Mouse (Mus musculus): ENCODE results near the gene Tns1.

The Tns1 gene

GRCm38 (mm10) chr1:74091611-74092224 lies 32.5 kb downstream of the Tns1 start:
- DNase-seq (ENCODE audit: low read depth, low spot score) = peak; percentile 86

DNA sequence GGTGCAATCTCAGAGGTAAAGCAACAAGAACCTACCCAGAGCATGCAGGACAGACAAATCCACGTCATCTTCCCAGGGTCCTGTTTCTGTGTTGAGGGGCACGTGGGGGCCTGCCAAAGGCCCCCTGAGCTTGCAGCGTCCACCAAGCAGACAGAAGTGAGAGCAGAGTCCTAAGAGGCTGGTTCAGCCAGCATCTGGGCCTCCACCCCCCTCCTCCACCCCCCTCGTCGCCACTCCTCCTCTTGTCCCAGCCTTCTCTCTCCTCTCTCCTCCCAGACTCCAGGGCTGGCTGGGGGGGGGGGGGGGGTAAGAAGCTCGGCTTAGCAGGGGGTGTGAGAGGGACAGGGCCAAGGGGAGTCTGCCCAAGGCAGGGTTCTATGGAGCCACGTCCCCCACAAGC lies 33.1 kb downstream of the Tns1 start:
- peak; percentile 40 for DNase-seq (ENCODE audit: low read depth, low spot score)

GRCm38 (mm10) chr1:74090329-74090728 lies 33.9 kb downstream of the Tns1 start:
- no peak for DNase-seq (ENCODE audit: low read depth, low spot score)

DNA sequence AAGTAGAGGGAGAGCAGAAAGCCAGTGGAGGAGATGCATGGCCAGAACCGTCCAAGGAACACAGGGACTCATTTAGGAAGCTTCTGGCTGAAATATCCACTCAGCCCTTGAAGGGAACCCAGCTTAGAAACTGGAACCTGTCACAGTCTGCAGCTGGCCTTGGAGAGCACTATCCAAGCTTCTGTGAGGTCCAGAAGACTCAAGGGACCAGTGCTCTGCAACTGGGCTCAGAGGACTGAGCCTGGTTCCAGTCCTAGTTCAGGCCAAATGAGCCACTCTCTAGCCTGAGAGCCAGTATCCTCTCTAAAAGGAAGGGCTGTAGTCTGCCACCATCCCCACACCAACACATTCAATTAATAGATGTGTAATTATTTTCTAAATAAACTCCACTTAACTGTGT lies 35.7 kb downstream of the Tns1 start:
- DNase-seq (ENCODE audit: low read depth, low spot score) = no peak

DNA sequence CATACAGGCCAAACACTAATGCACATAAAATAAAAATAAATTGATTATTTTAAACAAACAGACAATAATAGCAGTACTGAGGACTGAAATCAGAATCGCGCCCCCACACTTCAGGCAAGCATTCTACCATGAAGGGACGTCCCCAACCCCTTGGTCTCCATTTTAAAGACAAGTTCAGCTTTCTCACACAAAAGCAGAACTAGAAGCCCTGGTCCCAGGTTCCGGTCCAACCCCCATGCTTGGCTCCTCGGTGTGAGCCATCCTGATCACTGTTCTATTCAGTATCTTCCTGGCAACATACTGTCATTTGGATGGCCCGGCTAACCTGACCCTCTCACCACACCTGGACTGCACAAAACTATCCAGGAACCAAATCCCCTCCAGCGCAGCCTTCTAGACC lies 38.7 kb downstream of the Tns1 start:
- no peak for DNase-seq (ENCODE audit: low read depth, low spot score)

- DNase-seq (ENCODE audit: low read depth, low spot score) = no peak
These were observed 39.5 kb downstream of the Tns1 start for GRCm38 (mm10) chr1:74084752-74085151.

DNA sequence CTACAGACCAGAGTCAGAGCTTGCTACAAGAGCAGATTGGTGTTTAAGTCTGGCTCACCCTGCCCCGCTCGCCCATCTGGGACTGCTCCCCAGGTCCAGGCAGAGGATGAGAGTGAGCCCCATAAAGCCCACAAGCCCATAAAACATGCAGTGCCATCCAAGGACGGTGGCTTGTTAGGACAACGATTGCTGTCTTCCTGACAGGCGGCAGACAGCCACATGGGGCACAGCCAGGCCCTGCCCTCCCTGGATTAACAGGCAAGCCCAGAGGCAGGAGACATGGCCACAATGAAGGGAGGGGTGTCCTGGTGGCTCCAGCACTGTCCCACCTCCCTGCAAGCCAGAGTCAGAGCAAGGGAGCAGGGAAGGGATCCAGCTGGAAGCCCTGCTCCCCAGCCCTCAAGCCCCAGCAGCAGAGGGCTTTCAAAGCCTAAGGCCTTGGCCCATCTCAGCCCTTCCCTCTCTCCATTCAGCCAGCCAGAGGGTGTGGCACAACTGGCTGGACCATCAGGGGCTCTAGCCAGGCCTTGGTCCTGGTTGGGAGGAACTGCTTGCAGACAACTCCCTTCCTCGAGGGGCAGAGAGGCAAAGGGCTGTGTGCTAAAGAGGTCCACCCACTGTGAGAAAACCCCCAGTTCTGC lies 40.1 kb downstream of the Tns1 start:
- no peak for DNase-seq (ENCODE audit: low read depth, low spot score)

- peak; percentile 74 for DNase-seq (ENCODE audit: low read depth, low spot score)
These were observed 41.3 kb downstream of the Tns1 start for GRCm38 (mm10) chr1:74082841-74083463.

DNA sequence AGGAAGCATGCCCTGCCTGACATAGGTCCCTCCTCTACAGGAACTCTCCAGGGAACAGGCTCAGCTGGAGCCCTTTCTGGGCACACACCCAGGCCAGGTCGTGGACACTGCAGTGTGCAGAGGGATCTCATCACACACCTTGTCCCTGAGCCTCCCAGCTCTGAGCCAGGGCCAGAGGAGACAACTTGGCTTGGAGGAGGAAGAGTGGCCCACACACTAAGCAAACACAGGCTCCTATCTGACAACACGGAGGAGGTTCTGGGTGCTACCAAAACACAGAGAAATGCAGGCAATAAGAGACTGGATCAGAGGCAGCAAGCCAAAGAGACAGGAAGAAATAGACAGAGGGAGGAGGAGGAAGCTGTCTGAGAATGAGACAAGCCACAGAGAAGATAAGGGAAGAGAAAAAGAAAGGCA lies 42.7 kb downstream of the Tns1 start:
- no peak for DNase-seq (ENCODE audit: low read depth, low spot score)

GRCm38 (mm10) chr1:74077353-74077752 lies 46.9 kb downstream of the Tns1 start:
- DNase-seq (ENCODE audit: low read depth, low spot score) = peak; percentile 86

- DNase-seq (ENCODE audit: low read depth, low spot score) = no peak
These were observed 48.0 kb downstream of the Tns1 start for GRCm38 (mm10) chr1:74076230-74076629.

DNA sequence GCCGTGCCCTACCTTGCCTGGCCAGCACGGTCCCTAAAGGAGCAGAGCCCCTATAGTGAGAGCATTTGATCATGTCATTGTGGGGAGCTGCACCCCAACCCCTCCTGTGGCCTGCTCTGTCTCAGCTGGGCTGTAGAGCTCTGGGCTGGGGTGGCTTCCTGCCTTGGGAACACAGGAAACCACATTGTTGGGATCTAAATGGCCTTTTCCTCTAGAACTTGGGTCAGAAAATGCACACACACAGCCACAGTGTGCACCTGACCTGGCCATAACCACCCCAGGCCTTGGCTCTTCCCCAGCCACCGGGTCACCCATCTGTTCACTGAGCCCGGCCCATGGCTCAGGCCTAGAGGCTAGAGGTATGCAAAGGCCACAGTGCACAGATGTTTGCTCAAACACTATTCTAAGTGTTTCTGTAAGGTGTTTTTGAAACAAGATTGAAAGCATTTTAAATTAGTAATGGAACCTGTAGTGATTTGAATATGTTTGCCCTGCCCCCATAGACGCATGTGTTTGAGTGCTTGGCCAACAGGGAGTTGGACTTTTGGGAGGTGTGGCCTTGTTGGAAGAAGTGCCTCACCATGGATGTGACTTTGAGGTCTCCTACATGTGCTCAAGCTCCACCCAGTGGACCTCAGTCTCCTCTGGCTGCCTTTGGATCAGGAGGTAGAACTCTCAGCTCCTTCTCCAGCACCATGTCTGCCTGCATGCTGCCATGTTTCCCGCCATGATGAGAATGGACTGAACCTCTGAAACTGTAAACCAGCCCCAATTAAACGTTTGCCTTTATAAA lies 49.4 kb downstream of the Tns1 start:
- DNase-seq (ENCODE audit: low read depth, low spot score) = no peak

DNA sequence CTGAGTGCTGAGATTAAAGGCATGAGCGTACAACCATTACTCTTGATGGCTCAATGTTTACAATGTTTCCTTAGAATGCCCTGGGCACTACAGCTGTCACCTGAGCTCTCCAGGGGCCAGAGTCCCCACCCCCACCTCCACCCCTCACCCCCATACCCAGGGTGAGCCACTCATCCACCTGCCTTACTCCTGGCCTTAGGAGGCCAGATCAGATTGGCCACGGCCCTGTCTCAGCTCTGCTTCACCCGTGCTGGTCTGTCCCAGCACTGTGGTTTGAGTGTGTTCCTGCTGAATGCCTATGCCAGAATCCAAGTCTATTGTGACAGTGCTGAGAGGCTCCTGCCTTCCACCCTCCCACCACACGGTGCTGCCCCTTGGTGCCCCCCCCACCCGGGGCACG lies 50.5 kb downstream of the Tns1 start:
- DNase-seq (ENCODE audit: low read depth, low spot score) = no peak

DNA sequence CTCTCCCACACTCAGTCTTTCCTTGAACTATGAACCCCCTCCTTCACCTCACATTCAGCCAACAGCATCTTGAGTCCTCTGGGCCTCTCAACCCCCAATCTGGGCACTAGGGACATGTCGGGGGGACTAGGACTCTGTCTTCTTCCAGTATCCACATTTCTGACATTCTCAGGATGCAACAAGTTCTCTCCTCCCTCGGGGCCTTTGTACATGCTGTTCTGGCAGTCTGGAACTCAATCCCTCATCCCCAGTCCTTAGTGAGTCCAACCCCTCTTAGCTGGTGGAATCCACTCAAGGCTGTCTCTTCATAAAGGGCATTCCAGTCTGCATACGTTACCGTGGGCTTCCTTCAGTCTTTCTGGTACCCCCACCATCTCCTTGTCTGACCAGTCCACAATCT lies 53.5 kb downstream of the Tns1 start:
- no peak for DNase-seq (ENCODE audit: low read depth, low spot score)

- DNase-seq (ENCODE audit: low read depth, low spot score) = no peak
These were observed 54.2 kb downstream of the Tns1 start for GRCm38 (mm10) chr1:74070001-74070551.

DNA sequence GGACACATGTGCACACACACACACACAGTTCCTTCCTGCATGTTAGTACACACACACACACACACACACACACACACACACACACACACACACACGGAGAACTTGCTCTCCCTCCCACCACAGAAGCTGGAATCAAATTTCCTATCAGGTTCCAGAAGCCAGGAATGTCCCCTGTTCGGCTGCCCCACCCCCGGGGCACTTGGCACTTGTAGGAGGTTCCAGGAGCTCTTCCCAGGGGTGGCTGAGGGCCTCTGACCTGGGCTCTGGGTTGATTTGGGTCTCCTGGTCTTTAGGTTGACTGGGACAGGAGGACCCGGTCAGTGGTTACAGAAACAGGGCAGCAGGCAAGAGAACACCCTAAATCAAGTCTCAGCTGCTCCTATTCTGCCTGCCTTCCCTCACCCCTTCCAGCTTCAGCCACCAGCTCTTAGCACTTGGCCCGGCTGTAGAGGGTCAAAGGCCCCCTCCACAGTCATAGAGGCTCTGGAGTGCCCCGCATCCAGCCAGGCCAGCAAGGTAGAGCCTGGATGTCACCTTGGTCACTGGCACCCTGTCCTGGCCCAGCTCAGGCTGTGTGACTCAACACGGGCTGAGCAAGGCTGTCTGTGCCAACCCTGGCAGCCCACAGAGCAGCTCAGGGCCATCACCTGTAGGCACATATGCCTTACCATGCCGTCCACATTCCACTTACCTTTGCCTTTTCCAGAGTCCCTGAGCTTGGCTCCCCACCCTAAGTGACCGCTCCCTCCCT lies 55.0 kb downstream of the Tns1 start:
- DNase-seq (ENCODE audit: low read depth, low spot score) = peak; percentile 66

GRCm38 (mm10) chr1:74068366-74069084 lies 55.7 kb downstream of the Tns1 start:
- no peak for DNase-seq (ENCODE audit: low read depth, low spot score)

- no peak for DNase-seq (ENCODE audit: low read depth, low spot score)
These were observed 56.4 kb downstream of the Tns1 start for GRCm38 (mm10) chr1:74067866-74068265.

GRCm38 (mm10) chr1:74066576-74066975 lies 57.7 kb downstream of the Tns1 start:
- no peak for DNase-seq (ENCODE audit: low read depth, low spot score)

- no peak for DNase-seq (ENCODE audit: low read depth, low spot score)
These were observed 58.2 kb downstream of the Tns1 start for GRCm38 (mm10) chr1:74066061-74066460.

GRCm38 (mm10) chr1:74060046-74060445 lies 64.2 kb downstream of the Tns1 start:
- DNase-seq (ENCODE audit: low read depth, low spot score) = no peak

Measured in forelimb bud, embryonic 11.5 days (tissue).